Mouse (Mus musculus): ENCODE measurements around the gene Mov10. TPM values are rescaled to one million over a fixed set of nuclear protein-coding genes. Genes with fewer than 3 reads are reported as not detected.
"Not testable (repeated sequence)": the region's sequence is repeated elsewhere in the genome, so short reads cannot be mapped to it uniquely, and the experiment has no call there.

The Mov10 gene
- total and polyA plus RNA-seq, 3 experiments = 8.1 to 65.0 (median 33.2) TPM

DNA sequence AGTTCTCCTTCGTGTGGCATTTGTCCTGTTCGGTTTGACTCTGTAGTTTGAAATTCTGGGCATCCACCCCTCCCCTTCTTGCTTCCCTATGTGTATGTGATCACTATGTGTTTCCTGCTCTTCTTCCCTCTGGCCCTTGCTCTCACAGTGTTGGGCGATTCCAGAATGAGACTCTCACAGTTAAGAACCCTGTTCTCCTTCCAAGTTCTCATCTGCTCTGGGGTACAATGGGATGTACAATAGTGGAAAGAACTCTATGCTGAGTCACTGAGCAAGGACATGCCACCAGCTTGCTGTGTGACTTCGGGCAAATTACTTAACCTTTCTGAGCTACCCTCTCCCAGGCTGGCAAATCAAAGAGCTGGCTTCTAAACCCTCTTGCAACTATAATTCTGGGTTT is 50.6 kb downstream of the Mov10 start:
- ATAC-seq (ENCODE audit: extremely low read depth, insufficient number of reproducible peaks, low FRiP score, poor library complexity, severe bottlenecking) (no peak), DNase-seq (ENCODE audit: low spot score) (no peak)
- Histone ChIP-seq H3K9me3 (replicated peaks) (no peaks in the 10 kb centered on the region), H3K36me3 (replicated peaks) (no peaks in the 10 kb centered on the region), H3K27me3 (ENCODE audit: insufficient read depth, low read length) (peaks cover 32% of the 10 kb centered on the region), H3K4me3 (ENCODE audit: low read depth, low read length) (no peak overlapping the region), H3K4me1 (ENCODE audit: insufficient read depth, low read depth, low read length) (no peaks in the 10 kb centered on the region; the same call in 1 of the 2 replicates)
- TF ChIP-seq CTCF (IDR thresholded peaks at IDR 0.05; ENCODE audit: low read depth, low read length) = no peak
- TF ChIP-seq GATA2 (IDR thresholded peaks at IDR 0.05; ENCODE audit: borderline replicate concordance, low read depth, low read length) = no peak
- no peak for TF ChIP-seq POLR2AphosphoS5 (IDR thresholded peaks at IDR 0.05; ENCODE audit: insufficient replicate concordance, low read depth, low read length)
- TF ChIP-seq TAL1 (conservative IDR thresholded peaks at IDR 0.05; ENCODE audit: low read depth, low read length) = no peak
- no peak for TF ChIP-seq GATA1 (IDR thresholded peaks at IDR 0.05; ENCODE audit: borderline replicate concordance, low read length)

DNA sequence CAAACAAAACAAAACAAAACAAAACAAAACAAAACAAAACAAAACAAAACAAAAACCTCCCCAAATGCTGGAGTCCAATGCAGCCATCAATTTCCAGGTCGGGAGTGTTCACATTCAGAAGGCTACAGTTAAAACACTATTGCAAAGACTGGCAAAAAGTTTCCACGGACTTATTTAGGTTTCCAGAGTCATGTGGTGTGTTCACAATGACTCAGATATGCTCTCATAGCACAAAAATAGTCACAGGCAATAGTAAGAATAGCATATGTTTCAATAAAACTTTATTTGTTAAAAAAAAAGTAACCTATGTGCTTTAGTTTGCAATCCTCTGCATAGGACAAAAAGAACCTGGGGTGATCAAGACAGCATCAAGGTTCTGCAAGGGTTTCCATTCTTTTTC is 51.2 kb downstream of the Mov10 start:
- no peak for ATAC-seq (ENCODE audit: extremely low read depth, insufficient number of reproducible peaks, low FRiP score, poor library complexity, severe bottlenecking)
- Histone ChIP-seq H3K4me1 (ENCODE audit: insufficient read depth, low read depth, low read length) (no peaks in the 10 kb centered on the region; the same call in 1 of the 2 replicates), H3K27me3 (ENCODE audit: insufficient read depth, low read length) (peaks cover 27% of the 10 kb centered on the region), H3K4me3 (ENCODE audit: low read depth, low read length) (no peak overlapping the region), H3K9me3 (replicated peaks) (no peaks in the 10 kb centered on the region), H3K36me3 (replicated peaks) (no peaks in the 10 kb centered on the region)
- DNase-seq (ENCODE audit: low spot score) = no peak
- TF ChIP-seq GATA1 (IDR thresholded peaks at IDR 0.05; ENCODE audit: borderline replicate concordance, low read length) = no peak
- TF ChIP-seq POLR2AphosphoS5 (IDR thresholded peaks at IDR 0.05; ENCODE audit: insufficient replicate concordance, low read depth, low read length) = no peak
- TF ChIP-seq GATA2 (IDR thresholded peaks at IDR 0.05; ENCODE audit: borderline replicate concordance, low read depth, low read length) = no peak
- no peak for TF ChIP-seq CTCF (IDR thresholded peaks at IDR 0.05; ENCODE audit: low read depth, low read length)
- no peak for TF ChIP-seq TAL1 (conservative IDR thresholded peaks at IDR 0.05; ENCODE audit: low read depth, low read length)

DNA sequence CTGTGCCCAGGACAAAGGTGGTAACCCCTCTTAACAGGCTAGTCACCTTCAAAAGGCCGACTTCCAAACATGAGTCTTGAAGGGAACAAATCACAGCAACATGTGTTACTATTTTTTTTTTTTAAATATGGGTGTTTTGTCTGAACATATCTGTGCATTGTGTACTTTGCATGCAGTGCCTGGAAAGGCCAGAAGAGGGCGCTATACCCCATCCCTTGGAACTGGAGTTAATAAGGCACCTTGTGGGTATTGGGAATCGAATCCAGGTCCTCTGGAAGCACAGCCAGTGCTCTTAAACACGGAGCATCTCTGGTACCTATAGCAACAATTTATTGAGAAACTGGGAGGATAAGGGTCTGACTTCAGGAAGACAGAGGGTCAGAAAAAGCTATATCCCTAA is 53.3 kb downstream of the Mov10 start:
- ATAC-seq (ENCODE audit: extremely low read depth, insufficient number of reproducible peaks, low FRiP score, poor library complexity, severe bottlenecking) (no peak), DNase-seq (ENCODE audit: low spot score) (no peak)
- Histone ChIP-seq H3K36me3 (replicated peaks) (no peaks in the 10 kb centered on the region), H3K27me3 (ENCODE audit: insufficient read depth, low read length) (peaks cover 25% of the 10 kb centered on the region), H3K4me1 (ENCODE audit: insufficient read depth, low read depth, low read length) (no peaks in the 10 kb centered on the region), H3K9me3 (replicated peaks) (no peaks in the 10 kb centered on the region), H3K4me3 (ENCODE audit: low read depth, low read length) (no peak overlapping the region)
- TF ChIP-seq GATA1 (IDR thresholded peaks at IDR 0.05; ENCODE audit: borderline replicate concordance, low read length) = no peak
- no peak for TF ChIP-seq GATA2 (IDR thresholded peaks at IDR 0.05; ENCODE audit: borderline replicate concordance, low read depth, low read length)
- TF ChIP-seq CTCF (IDR thresholded peaks at IDR 0.05; ENCODE audit: low read depth, low read length) = peak; percentile 67
- no peak for TF ChIP-seq POLR2AphosphoS5 (IDR thresholded peaks at IDR 0.05; ENCODE audit: insufficient replicate concordance, low read depth, low read length)

DNA sequence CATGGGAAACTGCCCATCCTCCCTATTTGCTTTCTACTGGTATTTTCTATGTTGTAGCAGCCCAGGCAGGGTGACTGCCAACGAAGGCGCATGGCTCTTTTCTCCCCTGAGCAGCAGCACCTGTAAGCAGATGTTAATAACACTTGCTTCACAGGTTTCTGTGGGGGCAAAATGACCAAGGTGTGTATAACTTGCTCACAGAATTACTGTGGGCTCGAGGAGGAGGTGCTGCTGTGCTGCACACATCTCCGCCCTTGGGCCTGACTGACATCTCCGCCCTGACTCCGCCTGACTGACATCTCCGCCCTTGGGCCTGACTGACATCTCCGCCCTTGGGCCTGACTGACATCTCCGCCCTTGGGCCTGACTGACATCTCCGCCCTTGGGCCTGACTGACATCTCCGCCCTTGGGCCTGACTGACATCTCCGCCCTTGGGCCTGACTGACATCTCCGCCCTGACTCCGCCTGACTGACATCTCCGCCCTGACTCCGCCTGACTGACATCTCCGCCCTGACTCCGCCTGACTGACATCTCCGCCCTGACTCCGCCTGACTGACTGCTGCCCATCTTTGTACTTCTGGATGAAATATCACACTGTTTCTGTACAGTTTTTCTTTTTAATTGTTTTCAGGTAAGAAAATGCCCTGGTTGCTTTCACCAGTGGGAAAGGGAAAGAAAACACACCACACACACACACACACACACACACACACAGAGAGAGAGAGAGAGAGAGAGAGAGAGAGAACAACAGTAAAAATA is 56.1 kb downstream of the Mov10 start:
- H3K36me3 ChIP-seq (replicated peaks); DNase-seq (ENCODE audit: low spot score); H3K4me3 ChIP-seq (ENCODE audit: low read depth, low read length); H3K4me1 ChIP-seq (ENCODE audit: insufficient read depth, low read depth, low read length); H3K27me3 ChIP-seq (ENCODE audit: insufficient read depth, low read length); H3K9me3 ChIP-seq (replicated peaks); ATAC-seq (ENCODE audit: extremely low read depth, insufficient number of reproducible peaks, low FRiP score, poor library complexity, severe bottlenecking): not testable (repeated sequence)

DNA sequence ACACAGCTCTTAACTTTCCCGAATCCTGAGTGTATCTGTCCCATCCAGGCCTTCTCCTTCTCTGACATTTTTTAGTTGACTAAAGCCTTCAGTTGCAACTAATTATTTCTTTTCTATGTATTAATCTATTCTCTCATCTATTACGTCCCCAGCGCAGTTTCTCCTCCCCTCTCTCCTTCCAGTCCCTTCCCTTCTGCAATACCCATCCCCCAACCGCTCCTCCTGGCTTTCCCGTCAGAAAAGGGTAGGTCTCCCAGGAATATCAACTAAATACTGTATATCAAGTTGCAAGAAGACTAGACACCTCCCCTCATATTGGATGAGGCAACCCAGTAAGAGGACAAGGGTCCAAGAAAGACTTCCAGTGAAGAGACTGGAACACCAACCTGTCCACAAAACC is 59.5 kb downstream of the Mov10 start:
- H3K36me3 ChIP-seq (replicated peaks) = no peaks in the 10 kb centered on the region
- H3K9me3 ChIP-seq (replicated peaks) = no peaks in the 10 kb centered on the region

DNA sequence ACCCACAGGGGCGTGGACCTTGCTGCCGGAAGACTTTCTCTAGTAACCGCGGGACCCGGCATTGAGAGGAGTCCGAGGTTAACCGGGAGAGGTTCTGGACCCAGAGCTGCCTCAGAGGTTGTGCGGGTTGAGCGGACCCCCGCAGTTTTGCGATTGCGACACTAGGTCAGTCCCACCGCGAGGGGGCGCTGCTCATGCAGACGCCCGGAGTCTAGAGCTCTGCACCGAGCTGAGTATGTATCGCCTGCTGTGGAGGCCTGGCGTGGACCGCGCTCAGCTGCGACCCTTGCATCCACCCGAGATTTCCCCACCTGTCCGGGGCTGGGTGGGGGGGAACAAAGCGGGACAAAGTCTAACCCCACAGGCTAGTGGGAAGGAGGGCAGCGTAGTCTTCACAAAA is 60.0 kb downstream of the Mov10 start:
- ATAC-seq (ENCODE audit: extremely low read depth, insufficient number of reproducible peaks, low FRiP score, poor library complexity, severe bottlenecking) = no peak
- Histone ChIP-seq H3K36me3 (replicated peaks) (no peaks in the 10 kb centered on the region), H3K4me1 (ENCODE audit: insufficient read depth, low read depth, low read length) (no peaks in the 10 kb centered on the region), H3K4me3 (ENCODE audit: low read depth, low read length) (no peak overlapping the region), H3K9me3 (replicated peaks) (no peaks in the 10 kb centered on the region), H3K27me3 (ENCODE audit: insufficient read depth, low read length) (peaks cover 9% of the 10 kb centered on the region)
- no peak for TF ChIP-seq TAL1 (conservative IDR thresholded peaks at IDR 0.05; ENCODE audit: low read depth, low read length)
- no peak for TF ChIP-seq GATA1 (IDR thresholded peaks at IDR 0.05; ENCODE audit: borderline replicate concordance, low read length)
- no peak for TF ChIP-seq CTCF (IDR thresholded peaks at IDR 0.05; ENCODE audit: low read depth, low read length)
- no peak for TF ChIP-seq GATA2 (IDR thresholded peaks at IDR 0.05; ENCODE audit: borderline replicate concordance, low read depth, low read length)
- no peak for TF ChIP-seq POLR2AphosphoS5 (IDR thresholded peaks at IDR 0.05; ENCODE audit: insufficient replicate concordance, low read depth, low read length)
- DNase-seq (ENCODE audit: low spot score) = no peak

More for the DNA sequence above, 59.5 kb downstream of the Mov10 start:
- DNase-seq (ENCODE audit: low spot score) = no peak
- Histone ChIP-seq H3K4me1 (ENCODE audit: insufficient read depth, low read depth, low read length) (no peaks in the 10 kb centered on the region), H3K27me3 (ENCODE audit: insufficient read depth, low read length) (peaks cover 9% of the 10 kb centered on the region), H3K4me3 (ENCODE audit: low read depth, low read length) (no peak overlapping the region)
- no peak for TF ChIP-seq TAL1 (conservative IDR thresholded peaks at IDR 0.05; ENCODE audit: low read depth, low read length)
- TF ChIP-seq GATA2 (IDR thresholded peaks at IDR 0.05; ENCODE audit: borderline replicate concordance, low read depth, low read length) = no peak
- no peak for TF ChIP-seq POLR2AphosphoS5 (IDR thresholded peaks at IDR 0.05; ENCODE audit: insufficient replicate concordance, low read depth, low read length)
- TF ChIP-seq GATA1 (IDR thresholded peaks at IDR 0.05; ENCODE audit: borderline replicate concordance, low read length) = no peak
- no peak for TF ChIP-seq CTCF (IDR thresholded peaks at IDR 0.05; ENCODE audit: low read depth, low read length)
- ATAC-seq (ENCODE audit: extremely low read depth, insufficient number of reproducible peaks, low FRiP score, poor library complexity, severe bottlenecking) = no peak

DNA sequence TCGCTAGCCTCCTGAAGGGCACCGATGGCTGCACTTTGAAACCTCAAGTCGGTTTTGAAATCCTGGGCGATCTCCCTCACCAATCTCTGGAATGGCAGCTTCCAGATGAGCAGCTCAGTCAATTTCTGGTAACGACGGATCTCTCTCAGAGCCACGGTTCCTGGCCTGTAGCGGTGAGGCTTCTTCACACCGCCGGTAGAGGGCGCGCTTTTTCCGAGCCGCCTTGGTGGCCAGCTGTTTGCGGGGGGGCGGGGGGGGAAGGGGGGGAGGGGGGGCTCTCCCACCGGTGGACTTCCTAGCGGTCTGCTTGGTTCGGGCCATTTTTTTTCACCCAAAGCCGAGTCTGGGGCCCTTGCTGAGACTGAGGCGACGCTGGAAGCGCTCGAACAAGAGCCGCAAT is 65.5 kb downstream of the Mov10 start:
- not testable (repeated sequence) for H3K4me1 ChIP-seq (ENCODE audit: insufficient read depth, low read depth, low read length); H3K36me3 ChIP-seq (replicated peaks); ATAC-seq (ENCODE audit: extremely low read depth, insufficient number of reproducible peaks, low FRiP score, poor library complexity, severe bottlenecking); H3K9me3 ChIP-seq (replicated peaks); H3K4me3 ChIP-seq (ENCODE audit: low read depth, low read length); DNase-seq (ENCODE audit: low spot score); H3K27me3 ChIP-seq (ENCODE audit: insufficient read depth, low read length)

Other genes starting within 250 kb of the Mov10 start
- gene Slc16a1, start 179.9 kb downstream of the Mov10 start, total RNA-seq (2014; fragmentation: Nextera tagmentation) = 32.1 and 75.1 TPM in 2 replicates
- gene Slc16a1, start 179.9 kb downstream of the Mov10 start, total RNA-seq (2017) = 49.8 and 52.7 TPM in 2 replicates
- 62.5 and 76.5 TPM in 2 replicates for gene Slc16a1, start 179.9 kb downstream of the Mov10 start, polyA plus RNA-seq (2012)
- gene Ppm1j, start 37.5 kb downstream of the Mov10 start, total RNA-seq (2014; fragmentation: Nextera tagmentation) = not detected in 2 replicates
- gene Ppm1j, start 37.5 kb downstream of the Mov10 start, total RNA-seq (2017) = not detected in 2 replicates
- 0.08 and 0.16 TPM in 2 replicates for gene Ppm1j, start 37.5 kb downstream of the Mov10 start, polyA plus RNA-seq (2012)
- gene Fam19a3, start 36.7 kb downstream of the Mov10 start, total RNA-seq (2014; fragmentation: Nextera tagmentation) = not detected in 2 replicates
- under 0.01 and 0.11 TPM in 2 replicates for gene Fam19a3, start 36.7 kb downstream of the Mov10 start, total RNA-seq (2017)
- gene Fam19a3, start 36.7 kb downstream of the Mov10 start, polyA plus RNA-seq (2012) = not detected in 2 replicates
- 3.4 and 5.5 TPM in 2 replicates for gene Rhoc, start 30.2 kb downstream of the Mov10 start, total RNA-seq (2014; fragmentation: Nextera tagmentation)
- gene Rhoc, start 30.2 kb downstream of the Mov10 start, total RNA-seq (2017) = 2.2 and 2.8 TPM in 2 replicates
- gene Rhoc, start 30.2 kb downstream of the Mov10 start, polyA plus RNA-seq (2012) = 1.2 and 1.4 TPM in 2 replicates
- gene St7l, start 45.4 kb upstream of the Mov10 start, total RNA-seq (2014; fragmentation: Nextera tagmentation) = 32.7 and 34.2 TPM in 2 replicates
- gene St7l, start 45.4 kb upstream of the Mov10 start, total RNA-seq (2017) = 25.6 and 25.9 TPM in 2 replicates
- 2.8 and 3.1 TPM in 2 replicates for gene St7l, start 45.4 kb upstream of the Mov10 start, polyA plus RNA-seq (2012)
- 181 and 182 TPM in 2 replicates for gene Capza1, start 45.9 kb upstream of the Mov10 start, total RNA-seq (2014; fragmentation: Nextera tagmentation)
- gene Capza1, start 45.9 kb upstream of the Mov10 start, total RNA-seq (2017) = 148 and 168 TPM in 2 replicates
- 12.5 and 12.9 TPM in 2 replicates for gene Capza1, start 45.9 kb upstream of the Mov10 start, polyA plus RNA-seq (2012)
- not detected in 2 replicates for gene Wnt2b, start 143.4 kb upstream of the Mov10 start, total RNA-seq (2014; fragmentation: Nextera tagmentation)
- 0.11 TPM in 1 of 2 replicates, not detected in the other for gene Wnt2b, start 143.4 kb upstream of the Mov10 start, total RNA-seq (2017)
- not detected in 2 replicates for gene Wnt2b, start 143.4 kb upstream of the Mov10 start, polyA plus RNA-seq (2012)
- not detected in 2 replicates for gene Cttnbp2nl, start 234.6 kb upstream of the Mov10 start, total RNA-seq (2014; fragmentation: Nextera tagmentation)
- gene Cttnbp2nl, start 234.6 kb upstream of the Mov10 start, total RNA-seq (2017) = 0.11 and 0.12 TPM in 2 replicates
- 0.02 TPM in 1 of 2 replicates, not detected in the other for gene Cttnbp2nl, start 234.6 kb upstream of the Mov10 start, polyA plus RNA-seq (2012)
- not detected in 2 replicates for gene 4930564D02Rik, start 248.3 kb upstream of the Mov10 start, total RNA-seq (2014; fragmentation: Nextera tagmentation)
- not detected in 2 replicates for gene 4930564D02Rik, start 248.3 kb upstream of the Mov10 start, total RNA-seq (2017)
- not detected in 2 replicates for gene 4930564D02Rik, start 248.3 kb upstream of the Mov10 start, polyA plus RNA-seq (2012)